Mouse (Mus musculus): ENCODE data around the gene Grasp.

Grasp gene

GRCm38 (mm10) chr15:101277351-101277899, 53.4 kb downstream of the Grasp start:
- no peak for DNase-seq

GRCm38 (mm10) chr15:101278589-101278988, 54.6 kb downstream of the Grasp start:
- no peak for DNase-seq

DNA sequence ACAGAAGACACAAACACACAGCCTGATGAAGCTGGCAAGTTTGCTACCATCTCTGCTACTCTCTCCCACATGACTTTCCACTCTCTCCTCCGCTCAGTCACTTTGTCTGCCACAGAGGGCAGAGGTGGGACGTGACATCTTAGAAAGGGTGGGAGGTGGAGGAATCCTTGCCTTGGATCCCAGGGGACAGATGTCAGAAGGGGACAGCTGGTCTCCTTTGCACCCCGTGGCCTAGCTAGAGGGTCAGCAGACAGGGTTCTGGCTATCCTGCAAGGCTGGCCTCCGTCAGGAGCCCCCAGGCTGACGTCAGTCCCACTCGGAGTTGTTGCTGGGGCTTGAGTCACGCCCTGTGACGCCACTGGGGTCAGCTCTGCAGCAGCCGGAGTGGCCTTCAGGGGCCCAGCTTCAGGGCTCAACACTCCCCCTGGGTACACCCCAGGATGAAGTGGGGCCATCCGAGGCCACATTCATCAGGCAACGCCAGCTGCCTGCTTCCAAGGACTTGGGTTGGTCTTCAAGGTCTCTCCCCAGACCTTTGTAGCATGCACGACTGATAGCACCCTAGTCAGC, 55.5 kb downstream of the Grasp start:
- no peak for DNase-seq

All from kidney, adult 11 months (tissue).